Mouse (Mus musculus): ENCODE measurements around the gene Gm28035. TPM values are rescaled to one million over a fixed set of nuclear protein-coding genes. Genes with fewer than 3 reads are reported as not detected.

The Gm28035 gene
- 0.09 and 0.14 TPM in 2 replicates for polyA plus RNA-seq (2016; fragmentation: Nextera tagmentation; extraction: Ambion mirVana)

DNA sequence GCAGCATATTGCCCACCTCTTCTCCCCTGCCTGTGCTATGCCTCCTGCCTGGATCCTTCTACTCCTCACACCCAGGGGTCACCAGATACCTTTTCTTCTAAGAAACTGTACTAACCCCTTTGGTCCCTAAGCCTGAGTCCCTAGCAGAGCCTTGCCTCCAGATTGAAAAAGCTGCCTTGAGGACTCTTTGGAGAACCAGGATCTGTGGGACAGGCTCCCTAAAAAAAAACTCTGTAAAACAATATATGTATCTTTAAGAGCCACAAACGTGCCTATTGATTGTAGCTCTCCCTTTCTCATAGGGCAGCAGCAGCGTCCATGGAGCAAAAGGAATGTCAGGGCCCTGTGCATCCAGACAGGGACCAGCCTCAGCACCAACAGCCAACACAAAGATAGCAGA, at the start of gene Gm28035:
Gene Gm28035 (plus strand): TSS at position 301 of the 400 bp plus-strand sequence.
- 75% methylated on average over 2 of the region's 2 CpGs for WGBS
- H3K4me2 ChIP-seq (replicated peaks): peak within 1 kb of the TSS; percentile 85; the same call in 1 of the 2 replicates
- H3K36me3 ChIP-seq: peaks cover 37% of the 10 kb centered on the region
- H3K4me3 ChIP-seq: no peak within 1 kb of the TSS
- H3K9ac ChIP-seq: peak within 1 kb of the TSS; percentile 87; the same call in 1 of the 2 replicates
- no peaks in the 10 kb centered on the region for H3K27me3 ChIP-seq
- no peak for ATAC-seq (ENCODE audit: insufficient number of reproducible peaks, insufficient read depth, low FRiP score, low TSS enrichment)
- H3K27ac ChIP-seq: no peak within 1 kb of the TSS
- peaks cover 23% of the 10 kb centered on the region for H3K4me1 ChIP-seq
- H3K9me3 ChIP-seq: no peaks in the 10 kb centered on the region

DNA sequence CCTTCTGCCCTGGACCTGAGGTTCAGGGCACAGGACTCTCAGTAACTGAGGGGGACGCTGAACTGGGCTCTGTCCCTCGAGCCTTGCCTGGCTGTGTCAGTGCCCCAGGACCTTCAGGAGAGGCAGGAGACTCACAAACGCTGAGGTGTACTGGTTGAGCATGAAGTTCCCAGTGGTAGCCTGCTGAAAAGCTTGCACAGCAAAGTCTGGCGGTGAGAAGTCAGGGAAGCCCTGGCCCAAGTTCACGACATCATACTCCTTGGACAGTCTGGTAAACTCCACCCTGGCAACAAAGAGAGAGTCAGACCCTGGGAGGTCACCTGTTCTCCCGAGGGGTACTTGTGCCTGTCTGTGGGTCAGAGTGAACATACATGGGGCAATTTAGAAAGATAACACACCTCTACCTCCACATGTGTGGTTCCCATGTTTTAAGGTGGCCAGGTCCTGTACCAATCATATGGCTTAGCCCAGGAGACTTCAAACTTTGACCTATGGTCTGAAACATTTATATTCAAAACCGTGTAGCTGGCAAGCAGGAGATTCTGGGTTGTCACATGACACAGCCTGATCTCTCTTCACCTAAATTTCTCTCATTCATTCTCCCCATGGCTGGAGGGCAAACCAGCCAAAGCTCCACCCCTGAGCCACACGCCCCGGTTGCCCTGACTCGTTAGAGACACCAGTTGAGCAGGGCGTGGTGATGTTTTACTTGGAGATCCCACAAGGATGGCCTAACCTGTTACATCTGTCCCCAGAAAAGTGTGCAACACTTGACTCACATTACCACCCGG, 48.4 kb upstream of the Gm28035 start:
- no peak for ATAC-seq (ENCODE audit: insufficient number of reproducible peaks, insufficient read depth, low FRiP score, low TSS enrichment)
- no peaks in the 10 kb centered on the region for H3K27me3 ChIP-seq
- no peaks in the 10 kb centered on the region for H3K4me1 ChIP-seq
- H3K27ac ChIP-seq: no peak overlapping the region
- 85% methylated on average over 12 of the region's 12 CpGs for WGBS
- no peaks in the 10 kb centered on the region for H3K36me3 ChIP-seq
- no peaks in the 10 kb centered on the region for H3K9me3 ChIP-seq
- no peak overlapping the region for H3K4me3 ChIP-seq
- H3K4me2 ChIP-seq (replicated peaks): no peak overlapping the region
- H3K9ac ChIP-seq: no peak overlapping the region

GRCm38 (mm10) chr2:30194656-30195055, 45.7 kb upstream of the Gm28035 start:
- Histone ChIP-seq H3K4me1 (no peaks in the 10 kb centered on the region), H3K27me3 (no peaks in the 10 kb centered on the region), H3K4me2 (replicated peaks) (no peak overlapping the region), H3K9ac (no peak overlapping the region), H3K27ac (no peak overlapping the region), H3K9me3 (no peaks in the 10 kb centered on the region), H3K36me3 (no peaks in the 10 kb centered on the region), H3K4me3 (no peak overlapping the region)
- 86% methylated on average over 3 of the region's 3 CpGs for WGBS
- no peak for ATAC-seq (ENCODE audit: insufficient number of reproducible peaks, insufficient read depth, low FRiP score, low TSS enrichment)

DNA sequence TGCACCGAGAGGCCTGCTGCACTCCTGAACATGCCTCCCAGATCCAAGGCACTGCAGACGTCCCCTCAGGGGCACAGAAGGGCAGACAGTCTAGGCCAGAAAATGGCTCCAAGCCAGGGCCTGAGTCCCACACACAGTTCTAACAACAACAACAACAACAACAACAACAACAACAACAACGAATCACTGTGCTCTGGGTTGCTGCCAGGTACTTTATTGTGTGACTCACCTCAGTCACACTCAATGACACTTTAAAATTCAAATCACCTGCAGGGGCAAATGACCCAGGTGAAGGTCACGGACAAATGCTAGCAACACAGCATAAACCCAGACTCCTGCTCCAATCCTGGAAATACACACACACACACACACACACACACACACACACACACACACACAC, 42.3 kb upstream of the Gm28035 start:
- no peak overlapping the region for H3K9ac ChIP-seq
- 70% methylated on average over 4 of the region's 4 CpGs for WGBS
- no peaks in the 10 kb centered on the region for H3K36me3 ChIP-seq
- H3K27me3 ChIP-seq: no peaks in the 10 kb centered on the region
- no peak overlapping the region for H3K27ac ChIP-seq
- H3K4me1 ChIP-seq: no peaks in the 10 kb centered on the region
- no peak for ATAC-seq (ENCODE audit: insufficient number of reproducible peaks, insufficient read depth, low FRiP score, low TSS enrichment)
- no peak overlapping the region for H3K4me2 ChIP-seq (replicated peaks)
- no peaks in the 10 kb centered on the region for H3K9me3 ChIP-seq
- no peak overlapping the region for H3K4me3 ChIP-seq

DNA sequence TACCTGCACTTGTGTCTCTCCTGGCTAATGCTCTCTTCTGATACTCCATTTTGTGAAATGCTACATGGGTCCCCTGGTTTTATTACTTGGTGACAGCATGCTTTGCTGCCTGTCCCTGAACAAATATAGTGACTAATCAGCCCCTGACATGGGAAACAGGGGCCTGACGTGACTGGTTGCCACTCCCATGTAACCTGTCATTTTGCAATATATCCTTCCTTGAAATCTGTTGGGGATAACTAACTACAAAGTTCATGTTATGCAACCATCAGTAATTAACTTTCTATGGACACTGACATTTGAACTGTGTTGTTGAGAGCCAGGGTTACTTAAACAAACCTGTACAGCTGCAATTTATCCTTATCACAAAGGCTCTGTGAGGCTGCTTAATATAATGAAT, 40.4 kb upstream of the Gm28035 start:
- no peak for ATAC-seq (ENCODE audit: insufficient number of reproducible peaks, insufficient read depth, low FRiP score, low TSS enrichment)
- Histone ChIP-seq H3K27me3 (no peaks in the 10 kb centered on the region), H3K27ac (no peak overlapping the region), H3K36me3 (no peaks in the 10 kb centered on the region), H3K4me3 (no peak overlapping the region), H3K4me1 (peaks cover 6% of the 10 kb centered on the region), H3K9ac (no peak overlapping the region), H3K9me3 (no peaks in the 10 kb centered on the region), H3K4me2 (replicated peaks) (no peak overlapping the region)
- 67% methylated on average over 1 of the region's 1 CpGs for WGBS

DNA sequence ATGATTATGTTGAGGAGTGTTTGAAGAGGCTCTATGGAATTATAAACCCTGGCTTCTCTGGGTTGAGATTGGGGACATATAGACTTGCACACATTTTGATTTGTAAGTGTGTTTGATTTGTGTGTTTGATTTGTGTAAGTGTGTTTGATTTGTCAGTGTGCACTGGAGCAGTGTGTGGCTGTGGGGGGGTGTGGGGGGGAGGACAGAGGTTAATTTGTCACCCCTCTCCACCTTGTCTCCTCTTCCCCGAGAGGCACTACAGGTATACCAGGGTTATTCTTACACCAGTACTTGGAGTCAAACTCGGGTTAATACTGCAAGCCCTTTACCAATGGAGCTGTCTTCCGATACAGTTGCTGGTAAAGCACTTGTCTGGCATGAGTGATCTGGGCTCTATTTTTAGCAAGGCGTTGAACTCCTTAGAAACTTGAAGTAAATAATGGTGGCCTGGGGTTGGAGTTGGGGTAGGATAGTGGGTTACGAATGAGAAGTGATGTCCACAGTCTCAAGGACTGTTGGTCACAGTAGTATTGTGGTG, 39.9 kb upstream of the Gm28035 start:
- H3K4me1 ChIP-seq: peaks cover 6% of the 10 kb centered on the region
- no peaks in the 10 kb centered on the region for H3K27me3 ChIP-seq
- H3K9ac ChIP-seq: no peak overlapping the region
- no peak for ATAC-seq (ENCODE audit: insufficient number of reproducible peaks, insufficient read depth, low FRiP score, low TSS enrichment)
- H3K27ac ChIP-seq: no peak overlapping the region
- no peak overlapping the region for H3K4me2 ChIP-seq (replicated peaks)
- WGBS: 80% methylated on average over 5 of the region's 5 CpGs
- no peaks in the 10 kb centered on the region for H3K9me3 ChIP-seq
- H3K4me3 ChIP-seq: no peak overlapping the region
- no peaks in the 10 kb centered on the region for H3K36me3 ChIP-seq

- H3K27me3 ChIP-seq: no peaks in the 10 kb centered on the region
- no peak overlapping the region for H3K4me2 ChIP-seq (replicated peaks)
- H3K4me1 ChIP-seq: peaks cover 10% of the 10 kb centered on the region
- H3K27ac ChIP-seq: no peak overlapping the region
- H3K9ac ChIP-seq: no peak overlapping the region
- no peak overlapping the region for H3K4me3 ChIP-seq
- 80% methylated on average over 7 of the region's 7 CpGs for WGBS
- H3K36me3 ChIP-seq: no peaks in the 10 kb centered on the region
- no peaks in the 10 kb centered on the region for H3K9me3 ChIP-seq
- ATAC-seq (ENCODE audit: insufficient number of reproducible peaks, insufficient read depth, low FRiP score, low TSS enrichment): no peak
Measured at GRCm38 (mm10) chr2:30203439-30203838, 36.9 kb upstream of the Gm28035 start.

DNA sequence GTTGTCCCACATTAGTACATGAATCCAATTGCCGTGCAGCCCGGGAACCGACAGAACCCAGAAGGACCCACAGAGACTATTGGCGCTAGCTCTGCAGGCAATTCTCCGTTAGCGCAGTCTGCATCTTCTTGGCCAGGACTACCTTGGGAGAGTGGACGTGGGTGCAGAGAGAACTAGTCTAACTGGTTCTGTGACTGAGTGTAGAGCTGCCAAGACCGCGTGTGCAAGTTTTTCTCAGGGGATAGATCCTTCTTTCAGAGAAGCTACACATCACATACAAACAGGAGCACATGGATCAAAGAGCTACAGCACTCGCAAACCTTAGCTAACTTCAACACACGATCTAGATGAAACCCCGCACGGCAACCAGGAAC, 35.1 kb upstream of the Gm28035 start:
- H3K27ac ChIP-seq: peak overlapping the region; percentile 60
- no peaks in the 10 kb centered on the region for H3K9me3 ChIP-seq
- peaks cover 10% of the 10 kb centered on the region for H3K4me1 ChIP-seq
- peak overlapping the region; percentile 57 for H3K9ac ChIP-seq
- peak overlapping the region; percentile 74 for H3K4me3 ChIP-seq
- no peaks in the 10 kb centered on the region for H3K36me3 ChIP-seq
- whole genome bisulfite sequencing: 1% methylated on average over 13 of the region's 13 CpGs
- peak overlapping the region; percentile 82 for H3K4me2 ChIP-seq (replicated peaks)
- H3K27me3 ChIP-seq: no peaks in the 10 kb centered on the region
- ATAC-seq (ENCODE audit: insufficient number of reproducible peaks, insufficient read depth, low FRiP score, low TSS enrichment): peak; percentile 73

DNA sequence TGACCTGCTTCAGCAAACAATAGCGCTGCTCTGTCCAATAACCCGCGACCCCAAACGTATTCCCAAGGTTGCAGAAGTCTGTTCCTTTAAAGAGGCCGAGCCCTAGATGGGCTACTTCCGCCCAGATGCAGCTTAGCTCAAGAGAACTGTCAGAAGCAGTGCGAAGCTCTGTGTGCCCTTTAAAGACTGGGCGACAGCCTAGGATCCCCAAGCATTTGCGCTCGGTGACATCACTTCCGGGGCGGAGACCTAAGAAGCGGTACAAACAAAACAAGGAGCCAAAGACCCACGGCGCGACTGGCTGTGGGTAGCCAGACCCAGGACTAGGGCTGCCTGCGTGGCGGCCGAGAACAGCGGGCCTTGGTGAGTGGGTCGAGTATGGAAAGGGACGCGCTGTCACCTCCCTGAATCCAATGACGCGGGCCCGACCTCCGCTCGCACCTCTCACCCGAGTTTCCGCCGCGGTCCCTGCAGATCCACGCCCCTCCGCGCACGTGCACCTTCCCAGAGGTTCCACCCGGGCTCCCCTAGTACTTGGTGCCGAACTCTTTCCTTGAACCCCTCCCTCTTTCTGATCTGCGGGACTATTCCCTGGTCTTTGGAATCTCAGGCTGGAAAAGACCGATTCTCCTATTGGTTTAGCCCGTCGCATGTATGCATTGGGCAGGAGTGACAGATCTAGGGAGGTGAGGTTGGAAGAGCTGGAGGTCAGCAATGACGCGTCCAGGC, 34.6 kb upstream of the Gm28035 start, which contains the start of gene Kyat1:
Gene Kyat1 (minus strand): TSS at position 219 of the 729 bp plus-strand sequence.
- Histone ChIP-seq H3K9ac (peak within 1 kb of the TSS; percentile 57), H3K4me3 (peak within 1 kb of the TSS; percentile 74)
- WGBS: under 1% methylated on average over 44 of the region's 44 CpGs

DNA sequence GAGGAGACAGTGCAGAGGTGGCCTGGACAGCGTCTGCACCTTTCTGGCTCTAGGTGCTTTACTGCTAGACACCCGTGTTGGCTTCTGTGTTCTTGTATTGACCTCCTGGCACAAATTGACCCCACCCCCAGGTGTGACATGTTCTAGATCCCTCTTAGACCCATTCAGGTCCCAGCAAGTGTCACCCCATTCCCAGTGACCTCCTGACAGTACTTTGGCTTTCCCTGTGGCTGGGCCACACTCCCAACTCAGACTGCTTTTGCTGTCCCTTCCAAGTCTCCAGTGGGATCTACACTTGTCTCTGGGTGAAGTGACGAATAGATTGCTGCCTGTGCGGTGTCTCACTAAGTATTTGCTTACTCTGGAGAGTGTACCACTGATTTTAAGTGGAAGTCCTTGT, 33.0 kb upstream of the Gm28035 start:
- Histone ChIP-seq H3K9me3 (no peaks in the 10 kb centered on the region), H3K4me3 (no peak overlapping the region), H3K27me3 (no peaks in the 10 kb centered on the region), H3K9ac (no peak overlapping the region), H3K4me1 (peaks cover 10% of the 10 kb centered on the region), H3K27ac (no peak overlapping the region), H3K4me2 (replicated peaks) (no peak overlapping the region), H3K36me3 (no peaks in the 10 kb centered on the region)
- WGBS: 83% methylated on average over 4 of the region's 4 CpGs
- no peak for ATAC-seq (ENCODE audit: insufficient number of reproducible peaks, insufficient read depth, low FRiP score, low TSS enrichment)

More for the DNA sequence above, 34.6 kb upstream of the Gm28035 start, which contains the start of gene Kyat1:
- H3K27ac ChIP-seq: peak within 1 kb of the TSS; percentile 60
- peak within 1 kb of the TSS; percentile 82 for H3K4me2 ChIP-seq (replicated peaks)
- H3K36me3 ChIP-seq: no peaks in the 10 kb centered on the region
- no peaks in the 10 kb centered on the region for H3K9me3 ChIP-seq
- no peaks in the 10 kb centered on the region for H3K27me3 ChIP-seq
- ATAC-seq (ENCODE audit: insufficient number of reproducible peaks, insufficient read depth, low FRiP score, low TSS enrichment): peak; percentile 95
- peaks cover 10% of the 10 kb centered on the region for H3K4me1 ChIP-seq

GRCm38 (mm10) chr2:30207886-30208285, 32.5 kb upstream of the Gm28035 start:
- no peaks in the 10 kb centered on the region for H3K27me3 ChIP-seq
- H3K36me3 ChIP-seq: no peaks in the 10 kb centered on the region
- no peak overlapping the region for H3K4me2 ChIP-seq (replicated peaks)
- H3K9me3 ChIP-seq: no peaks in the 10 kb centered on the region
- WGBS: 69% methylated on average over 5 of the region's 5 CpGs
- no peak for ATAC-seq (ENCODE audit: insufficient number of reproducible peaks, insufficient read depth, low FRiP score, low TSS enrichment)
- H3K4me3 ChIP-seq: no peak overlapping the region
- peaks cover 10% of the 10 kb centered on the region for H3K4me1 ChIP-seq
- H3K27ac ChIP-seq: no peak overlapping the region
- H3K9ac ChIP-seq: no peak overlapping the region

All from embryonic facial prominence, embryonic 12.5 days (tissue).